Mouse (Mus musculus) megakaryocyte, embryonic 14.5 days (primary cell): Measurements from ENCODE around the gene Map1a.

Experiments
- FLI1 ChIP-seq: IDR thresholded peaks from 2 replicates; pipeline ENCODE4 v1.6.1; 2012; ENCODE audit warnings: low read length, inconsistent platforms, mixed read lengths
- GATA1 ChIP-seq: IDR thresholded peaks from 3 replicates; pipeline ENCODE4 v1.6.1; 2012; ENCODE audit warnings: mixed read lengths, low read length, inconsistent platforms, borderline replicate concordance

- TF ChIP-seq GATA1 (no peak), FLI1 (no peak)
These were observed 33.6 kb downstream of the Map1a start for GRCm38 (mm10) chr2:121323041-121323440.
